Mouse (Mus musculus) intestine, postnatal 0 days (tissue): ENCODE data around the gene Hic2. TPM values are rescaled to one million over a fixed set of nuclear protein-coding genes. Genes with fewer than 3 reads are reported as not detected.
A peak's percentile ranks its signal among the peaks of the same experiment; 100 is the strongest.

Experiments used
- ATAC-seq: fragments of 200-750 bp; cut with Nextera tagmentation; 2 replicates; pipeline ENCODE4 v1.8.0; 2017; ENCODE audit warnings: mild to moderate bottlenecking, moderate TSS enrichment, moderate library complexity
- H3K27ac ChIP-seq: fragments of 300-500 bp; sonication (generic); 2 replicates; pipeline ENCODE4 v1.5.1; 2014; ENCODE audit warnings: mild to moderate bottlenecking, low read depth, low read length, moderate library complexity
- H3K27me3 ChIP-seq: fragments of 300-500 bp; sonication (generic); replicated peaks from 2 replicates; pipeline ENCODE4 v1.6.1; 2014; ENCODE audit warnings: low read length, mixed read lengths; ENCODE audit not compliant: control insufficient read depth, insufficient read depth
- H3K36me3 ChIP-seq: fragments of 300-500 bp; sonication (generic); 2 replicates; pipeline ENCODE4 v1.6.1; 2014; ENCODE audit warnings: mild to moderate bottlenecking, moderate library complexity; ENCODE audit not compliant: control insufficient read depth, insufficient read depth
- H3K4me1 ChIP-seq: fragments of 300-500 bp; sonication (generic); replicated peaks from 2 replicates; pipeline ENCODE4 v1.6.1; 2014; ENCODE audit warnings: antibody characterized with exemption, low read length, mixed read lengths; ENCODE audit not compliant: control insufficient read depth, insufficient read depth
- H3K4me2 ChIP-seq: fragments of 300-500 bp; sonication (generic); replicated peaks from 2 replicates; pipeline ENCODE4 v1.6.1; 2014; ENCODE audit warnings: low read depth, mild to moderate bottlenecking, moderate library complexity
- H3K4me3 ChIP-seq: fragments of 300-500 bp; sonication (generic); 2 replicates; pipeline ENCODE4 v1.5.1; 2014; ENCODE audit warnings: low read depth, low read length
- H3K9ac ChIP-seq: fragments of 300-500 bp; sonication (generic); 2 replicates; pipeline ENCODE4 v1.6.1; 2014; ENCODE audit warnings: mild to moderate bottlenecking, low read depth, low read length
- H3K9me3 ChIP-seq: fragments of 300-500 bp; sonication (generic); 2 replicates; pipeline ENCODE4 v1.6.1; 2016; ENCODE audit warnings: mixed run types; ENCODE audit not compliant: control insufficient read depth
- CTCF ChIP-seq: sonication (generic); IDR thresholded peaks from 2 replicates; pipeline ENCODE4 v1.5.1; 2016; ENCODE audit warnings: low read depth, mild to moderate bottlenecking, control low read depth, antibody characterized with exemption, moderate library complexity
- WGBS: fragments of 180-500 bp; shearing (Covaris S2); extraction: QIAGEN DNeasy Blood & Tissue Kit; methylation state at CpG from one replicate; pipeline ENCODE4 v1.1.7; 2014; 5-methylcytosine and 5-hydroxymethylcytosine counted together
- polyA plus RNA-seq: library from polyadenylated mRNA; unstranded; fragments of >200 nt; fragmentation: Nextera tagmentation; extraction: Ambion mirVana; gene quantifications from 2 replicates; pipeline ENCODE4 v1.2.1, GENCODE M21; 2015

Hic2 gene
- polyA plus RNA-seq, 1 experiment from 2014 or later, result 1.4 TPM

- H3K4me1 ChIP-seq, result peaks cover 13% of the 10 kb centered on the region; the same call in 1 of the 2 replicates
- H3K4me3 ChIP-seq, result no peak overlapping the region
- TF ChIP-seq CTCF, result no peak
- H3K27ac ChIP-seq, result no peak overlapping the region
- H3K9me3 ChIP-seq, result no peaks in the 10 kb centered on the region
- H3K36me3 ChIP-seq, result peaks cover 24% of the 10 kb centered on the region
- H3K27me3 ChIP-seq, result no peaks in the 10 kb centered on the region
- no peak overlapping the region for H3K9ac ChIP-seq
- 47% methylated on average over 4 of the region's 4 CpGs for WGBS
- ATAC-seq, result no peak
- H3K4me2 ChIP-seq, result no peak overlapping the region
Measured at GRCm38 (mm10) chr16:17254005-17254597, 20.7 kb downstream of the Hic2 start.

DNA sequence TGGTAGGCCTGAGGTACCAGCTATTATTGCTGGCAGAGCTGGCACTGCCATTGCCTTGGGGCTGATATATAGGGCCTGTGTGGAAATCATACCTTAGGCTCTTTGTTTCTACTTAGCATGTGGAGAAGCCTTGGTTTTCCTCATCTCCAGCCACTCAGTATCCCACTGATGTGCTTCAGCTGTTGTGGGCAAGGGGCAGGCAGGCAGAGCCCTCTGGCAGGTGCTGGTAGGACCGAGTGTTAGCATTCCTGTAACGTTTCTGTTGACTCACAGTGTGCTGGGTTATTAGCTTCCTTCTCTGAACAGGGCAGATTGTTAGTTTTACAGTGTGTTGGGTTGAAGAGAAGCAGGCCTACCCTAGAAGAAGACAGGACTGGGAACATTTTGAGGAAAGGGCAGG lies 21.9 kb downstream of the Hic2 start:
- Histone ChIP-seq H3K27me3 (no peaks in the 10 kb centered on the region), H3K4me1 (peaks cover 5% of the 10 kb centered on the region; the same call in 1 of the 2 replicates), H3K9ac (no peak overlapping the region), H3K27ac (no peak overlapping the region), H3K36me3 (peaks cover 27% of the 10 kb centered on the region), H3K9me3 (no peaks in the 10 kb centered on the region), H3K4me2 (no peak overlapping the region), H3K4me3 (no peak overlapping the region)
- 47% methylated on average over 2 of the region's 2 CpGs for WGBS
- no peak for TF ChIP-seq CTCF
- no peak for ATAC-seq

DNA sequence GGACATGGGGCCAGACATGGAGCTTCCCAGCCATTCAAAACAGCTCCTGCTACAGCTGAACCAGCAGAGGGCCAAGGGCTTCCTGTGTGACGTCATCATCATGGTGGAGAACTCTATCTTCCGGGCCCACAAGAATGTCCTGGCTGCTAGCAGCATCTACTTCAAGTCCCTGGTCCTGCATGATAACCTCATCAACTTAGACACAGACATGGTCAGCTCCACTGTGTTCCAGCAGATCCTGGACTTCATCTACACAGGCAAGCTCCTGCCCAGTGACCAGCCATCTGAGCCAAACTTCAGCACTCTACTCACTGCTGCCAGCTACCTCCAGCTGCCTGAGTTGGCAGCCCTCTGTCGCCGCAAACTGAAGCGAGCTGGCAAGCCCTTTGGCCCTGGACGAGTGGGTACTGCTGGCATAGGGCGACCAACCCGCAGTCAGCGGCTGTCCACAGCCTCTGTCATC lies 24.0 kb downstream of the Hic2 start:
- Histone ChIP-seq H3K4me3 (no peak overlapping the region), H3K9me3 (no peaks in the 10 kb centered on the region), H3K27ac (no peak overlapping the region), H3K4me2 (no peak overlapping the region), H3K4me1 (no peaks in the 10 kb centered on the region), H3K27me3 (no peaks in the 10 kb centered on the region), H3K9ac (no peak overlapping the region), H3K36me3 (peaks cover 36% of the 10 kb centered on the region)
- ATAC-seq, result no peak
- TF ChIP-seq CTCF, result 0 out of 2 replicates have a peak, but pooled peaks have one; percentile 34
- 97% methylated on average over 9 of the region's 9 CpGs for WGBS

DNA sequence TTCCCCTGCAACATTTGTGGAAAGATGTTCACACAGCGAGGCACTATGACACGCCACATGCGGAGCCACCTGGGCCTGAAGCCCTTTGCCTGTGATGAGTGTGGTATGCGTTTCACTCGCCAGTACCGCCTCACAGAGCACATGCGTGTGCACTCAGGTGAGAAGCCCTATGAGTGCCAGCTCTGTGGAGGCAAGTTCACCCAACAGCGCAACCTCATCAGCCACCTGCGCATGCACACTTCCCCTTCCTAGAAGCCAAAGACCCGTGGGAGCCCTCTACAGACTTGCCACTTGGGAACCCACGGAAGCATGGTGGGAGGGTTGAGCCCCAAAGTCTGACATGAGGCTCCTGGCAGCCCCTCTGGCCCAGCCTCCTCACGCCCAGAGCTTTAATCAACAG lies 25.5 kb downstream of the Hic2 start:
- no peak for ATAC-seq
- Histone ChIP-seq H3K36me3 (peaks cover 36% of the 10 kb centered on the region), H3K27me3 (no peaks in the 10 kb centered on the region), H3K4me2 (no peak overlapping the region), H3K9ac (no peak overlapping the region), H3K4me1 (no peaks in the 10 kb centered on the region), H3K27ac (no peak overlapping the region), H3K4me3 (no peak overlapping the region), H3K9me3 (no peaks in the 10 kb centered on the region)
- no peak for TF ChIP-seq CTCF
- WGBS, result 93% methylated on average over 12 of the region's 12 CpGs

DNA sequence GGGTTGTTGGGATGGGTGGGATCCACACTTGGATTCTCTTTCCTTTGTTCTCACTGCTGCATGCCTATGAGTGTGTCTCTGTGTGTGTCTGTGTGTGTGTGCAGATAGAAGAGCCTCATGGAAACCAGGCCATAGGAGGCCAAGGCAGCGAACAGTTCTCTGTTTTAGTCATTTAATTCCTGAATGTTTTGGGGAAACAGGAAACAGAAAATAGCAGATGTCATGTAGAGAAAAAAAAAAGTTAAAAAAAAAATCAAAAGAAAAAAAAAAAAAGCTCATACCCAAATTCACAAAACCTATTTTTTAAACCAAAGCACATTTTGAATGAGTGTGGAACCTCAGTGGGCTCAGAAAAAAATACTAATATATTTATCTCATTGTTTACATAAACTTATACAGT lies 28.0 kb downstream of the Hic2 start:
- Histone ChIP-seq H3K9ac (no peak overlapping the region), H3K36me3 (peaks cover 36% of the 10 kb centered on the region), H3K4me3 (no peak overlapping the region), H3K27me3 (no peaks in the 10 kb centered on the region), H3K4me2 (no peak overlapping the region), H3K27ac (no peak overlapping the region), H3K4me1 (no peaks in the 10 kb centered on the region), H3K9me3 (no peaks in the 10 kb centered on the region)
- TF ChIP-seq CTCF, result no peak
- WGBS, result 91% methylated on average over 1 of the region's 1 CpGs
- no peak for ATAC-seq

GRCm38 (mm10) chr16:17266113-17266512 lies 32.7 kb downstream of the Hic2 start:
- ATAC-seq, result no peak
- no peaks in the 10 kb centered on the region for H3K27me3 ChIP-seq
- WGBS, result 73% methylated on average over 3 of the region's 3 CpGs
- 0 out of 2 replicates have a peak, but pooled peaks cover 6% of the 10 kb centered on the region for H3K36me3 ChIP-seq
- no peak overlapping the region for H3K4me3 ChIP-seq
- no peak overlapping the region for H3K27ac ChIP-seq
- no peak overlapping the region for H3K9ac ChIP-seq
- no peak overlapping the region for H3K4me2 ChIP-seq
- H3K9me3 ChIP-seq, result no peaks in the 10 kb centered on the region
- TF ChIP-seq CTCF, result no peak
- no peaks in the 10 kb centered on the region for H3K4me1 ChIP-seq

DNA sequence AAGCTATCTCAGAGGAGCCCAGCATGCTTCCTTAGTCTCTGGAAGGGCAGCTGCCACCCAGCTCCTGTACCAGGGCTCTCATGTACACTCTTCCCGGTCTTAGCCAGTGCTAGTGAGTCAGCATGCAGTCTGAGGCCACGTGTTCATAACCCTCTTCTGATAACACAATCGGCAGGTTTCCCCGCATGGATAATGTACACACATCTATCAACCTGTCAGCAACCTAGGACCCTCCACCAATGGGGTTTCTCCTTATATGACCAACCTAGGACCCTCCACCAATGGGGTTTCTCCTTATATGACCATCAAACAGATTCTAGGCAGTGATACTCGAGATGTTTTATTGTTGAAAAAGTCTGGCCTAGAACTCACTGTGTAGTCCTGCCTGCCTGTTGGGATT lies 34.6 kb downstream of the Hic2 start:
- Histone ChIP-seq H3K4me3 (no peak overlapping the region), H3K4me2 (no peak overlapping the region), H3K9me3 (no peaks in the 10 kb centered on the region), H3K4me1 (no peaks in the 10 kb centered on the region), H3K9ac (no peak overlapping the region), H3K36me3 (no peaks in the 10 kb centered on the region), H3K27ac (no peak overlapping the region), H3K27me3 (no peaks in the 10 kb centered on the region)
- 35% methylated on average over 5 of the region's 5 CpGs for WGBS
- ATAC-seq, result no peak
- TF ChIP-seq CTCF, result no peak
